Mouse (Mus musculus): Measurements from ENCODE around the gene Zfp931. TPM values are rescaled to one million over a fixed set of nuclear protein-coding genes. Genes with fewer than 3 reads are reported as not detected.
"Not testable (repeated sequence)": the region's sequence is repeated elsewhere in the genome, so short reads cannot be mapped to it uniquely, and the experiment has no call there.

The Zfp931 gene
- total RNA-seq, 2 experiments from 2014 or later, result 5.7 to 5.8 TPM

DNA sequence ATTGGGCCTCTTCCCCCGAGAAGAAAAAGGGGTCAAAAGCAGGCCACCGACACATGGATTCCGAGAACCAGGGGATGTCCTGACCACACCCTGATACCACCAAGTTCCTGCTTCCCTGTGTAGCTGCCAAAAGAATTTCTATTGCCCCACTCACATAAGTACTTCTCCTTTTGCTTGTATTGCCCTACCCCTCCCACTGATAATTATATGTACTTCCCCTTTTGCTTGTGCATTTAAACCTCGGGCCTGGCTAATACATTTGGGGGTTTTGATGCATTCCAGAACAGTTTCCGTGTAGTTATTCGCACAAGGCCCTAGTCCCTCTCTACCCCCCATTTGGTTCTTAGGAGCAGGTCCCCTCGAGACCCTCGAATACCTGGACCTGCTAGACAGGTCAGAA is 57.5 kb downstream of the Zfp931 start:
- intact Hi-C loops (cut with DNase I; ENCODE audit: low total_unique reads); DNase-seq: not testable (repeated sequence)

- DNase-seq; intact Hi-C loops (cut with DNase I; ENCODE audit: low total_unique reads): not testable (repeated sequence)
These were observed 58.8 kb downstream of the Zfp931 start for GRCm38 (mm10) chr2:178019486-178019885.

Other genes starting within 250 kb of the Zfp931 start
- 10 to 100 TPM; 56.0 to 70.4 TPM for gene Gm14325, start 238.1 kb downstream of the Zfp931 start, total RNA-seq (2021)
- 1 to 10 TPM; 2.0 to 2.3 TPM for gene Gm14327, start 181.4 kb downstream of the Zfp931 start, total RNA-seq (2021)
- under 1 TPM in 1 of 2 experiments, not detected in 1; 0.44 TPM for gene Zfp972, start 152.9 kb downstream of the Zfp931 start, total RNA-seq (2021)
- 10 to 100 TPM; 18.8 to 19.0 TPM for gene Gm14326, start 121.2 kb downstream of the Zfp931 start, total RNA-seq (2021)
- gene Zfp971, start 55.2 kb downstream of the Zfp931 start, total RNA-seq (2021), result 10 to 100 TPM; 14.7 to 15.4 TPM
- gene Phactr3, start 40.5 kb upstream of the Zfp931 start, total RNA-seq (2021), result under 1 TPM in 1 of 2 experiments, not detected in 1; 0.10 TPM

All from gastrocnemius, postnatal 14 days (tissue).